Mouse (Mus musculus): Measurements from ENCODE around the gene Cyct.
A peak's percentile ranks its signal among the peaks of the same experiment; 100 is the strongest.

The Cyct gene

GRCm38 (mm10) chr2:76360226-76360625 lies at the start of gene Cyct:
TSS of gene Cyct (minus strand) at chr2:76360450.
- no peak for DNase-seq (ENCODE audit: low read depth in 2 of 2, low spot score in 2 of 2)

GRCm38 (mm10) chr2:76409986-76410385 lies 49.7 kb upstream of the Cyct start:
- no peak for DNase-seq (ENCODE audit: low read depth in 2 of 2, low spot score in 2 of 2)

GRCm38 (mm10) chr2:76409526-76409925 lies 49.3 kb upstream of the Cyct start:
- DNase-seq (ENCODE audit: low read depth in 2 of 2, low spot score in 2 of 2) = no peak

GRCm38 (mm10) chr2:76406937-76407441 lies 46.7 kb upstream of the Cyct start:
- peak; percentile 14 to 18 for DNase-seq (ENCODE audit: low read depth in 2 of 2, low spot score in 2 of 2)

- peak in 1 of 2 experiments; percentile 20 for DNase-seq (ENCODE audit: low read depth in 2 of 2, low spot score in 2 of 2)
Measured at GRCm38 (mm10) chr2:76406151-76406936, 46.1 kb upstream of the Cyct start, which contains the start of gene Osbpl6. TSS of gene Osbpl6 (plus strand) at chr2:76406508.

GRCm38 (mm10) chr2:76405596-76406150 lies 45.4 kb upstream of the Cyct start:
- no peak for DNase-seq (ENCODE audit: low read depth in 2 of 2, low spot score in 2 of 2)

GRCm38 (mm10) chr2:76400178-76400577 lies 39.9 kb upstream of the Cyct start:
- no peak for DNase-seq (ENCODE audit: low read depth in 2 of 2, low spot score in 2 of 2)

GRCm38 (mm10) chr2:76386531-76386930 lies 26.3 kb upstream of the Cyct start:
- DNase-seq (ENCODE audit: low read depth in 2 of 2, low spot score in 2 of 2) = no peak

- DNase-seq (ENCODE audit: low read depth in 2 of 2, low spot score in 2 of 2) = no peak
Measured at GRCm38 (mm10) chr2:76378646-76379045, 18.4 kb upstream of the Cyct start.

GRCm38 (mm10) chr2:76374544-76375206 lies 14.4 kb upstream of the Cyct start:
- no peak for DNase-seq (ENCODE audit: low read depth in 2 of 2, low spot score in 2 of 2)

- DNase-seq (ENCODE audit: low read depth in 2 of 2, low spot score in 2 of 2) = no peak
Measured at GRCm38 (mm10) chr2:76372244-76372643, 12.0 kb upstream of the Cyct start.

- no peak for DNase-seq (ENCODE audit: low read depth in 2 of 2, low spot score in 2 of 2)
Measured at GRCm38 (mm10) chr2:76370656-76370922, 10.3 kb upstream of the Cyct start.

GRCm38 (mm10) chr2:76369821-76370655 lies 9.8 kb upstream of the Cyct start, which contains the start of gene Rbm45:
TSS of gene Rbm45 (plus strand) at chr2:76369984.
- DNase-seq (ENCODE audit: low read depth in 2 of 2, low spot score in 2 of 2) = peak; percentile 83 to 88

- DNase-seq (ENCODE audit: low read depth in 2 of 2, low spot score in 2 of 2) = no peak
Measured at GRCm38 (mm10) chr2:76368861-76369660, 8.8 kb upstream of the Cyct start.

GRCm38 (mm10) chr2:76367188-76367922 lies 7.1 kb upstream of the Cyct start:
- peak; percentile 80 to 83 for DNase-seq (ENCODE audit: low read depth in 2 of 2, low spot score in 2 of 2)

GRCm38 (mm10) chr2:76365811-76366210 lies 5.6 kb upstream of the Cyct start:
- DNase-seq (ENCODE audit: low read depth in 2 of 2, low spot score in 2 of 2) = no peak

- no peak for DNase-seq (ENCODE audit: low read depth in 2 of 2, low spot score in 2 of 2)
Measured at GRCm38 (mm10) chr2:76362111-76362510, 1.9 kb upstream of the Cyct start.

GRCm38 (mm10) chr2:76347839-76348238 lies 12.4 kb downstream of the Cyct start:
- no peak for DNase-seq (ENCODE audit: low read depth in 2 of 2, low spot score in 2 of 2)

- no peak for DNase-seq (ENCODE audit: low read depth in 2 of 2, low spot score in 2 of 2)
Measured at GRCm38 (mm10) chr2:76342146-76342545, 18.1 kb downstream of the Cyct start.

Data from CD8-positive naive resting alpha-beta T cell, adult 2 months (primary cell).